Mouse (Mus musculus) ovary, postnatal 14 days (tissue): ENCODE measurements around the gene Hmgcs1.
"Not testable (repeated sequence)": the region's sequence is repeated elsewhere in the genome, so short reads cannot be mapped to it uniquely, and the experiment has no call there.

ENCODE experiments used
- DNase-seq: peaks from one replicate; pipeline ENCODE4 v3.0.0; 2022; ENCODE audit warnings: low spot score

Gene Hmgcs1

DNA sequence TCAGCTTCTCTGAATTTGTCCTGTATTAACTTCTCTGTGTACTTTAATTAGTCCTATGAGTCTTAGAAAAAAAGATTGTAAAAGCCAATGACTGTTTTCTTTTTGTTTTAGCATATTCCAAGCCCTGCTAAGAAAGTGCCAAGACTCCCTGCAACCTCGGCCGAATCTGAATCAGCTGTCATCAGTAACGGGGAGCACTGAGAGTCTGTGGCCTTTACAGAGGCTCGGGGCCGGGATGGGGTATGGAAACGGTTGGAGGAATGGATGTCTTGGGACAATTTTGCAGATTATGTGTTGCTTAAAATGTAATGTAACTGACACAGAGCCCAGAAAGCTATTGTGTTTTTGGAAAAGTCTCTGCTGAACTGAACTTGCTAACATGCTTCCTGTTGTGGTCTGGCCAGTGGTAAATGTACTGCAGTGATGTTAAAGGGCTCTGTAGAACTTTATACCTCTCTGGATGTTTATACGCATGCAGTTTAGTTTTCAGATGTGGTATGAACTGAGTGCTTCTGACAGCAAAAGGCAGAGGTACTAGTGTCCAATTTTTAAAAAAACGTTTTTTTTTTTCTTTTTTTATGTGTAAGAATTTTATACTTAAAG lies 16.2 kb downstream of the Hmgcs1 start:
- not testable (repeated sequence) for DNase-seq

DNA sequence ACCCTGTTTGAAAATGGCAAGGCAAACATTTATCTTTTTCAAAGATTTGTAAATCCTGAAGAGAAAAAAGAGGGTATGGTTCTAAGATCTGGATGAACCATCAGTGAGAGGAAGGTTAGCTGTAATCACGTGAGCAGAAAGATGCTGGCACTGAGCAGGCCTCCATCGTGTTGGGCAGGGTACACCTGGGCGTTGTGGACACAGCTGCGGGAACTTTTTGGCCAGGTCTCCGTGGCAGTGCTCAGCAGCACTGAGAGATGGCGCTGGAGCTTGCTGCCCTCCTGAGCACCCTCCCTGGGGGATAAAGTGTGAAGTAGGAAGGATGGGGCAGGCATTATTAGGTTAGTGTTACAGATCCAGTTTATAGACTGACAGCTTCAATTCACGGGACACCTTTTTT lies 16.8 kb downstream of the Hmgcs1 start:
- DNase-seq: no peak

DNA sequence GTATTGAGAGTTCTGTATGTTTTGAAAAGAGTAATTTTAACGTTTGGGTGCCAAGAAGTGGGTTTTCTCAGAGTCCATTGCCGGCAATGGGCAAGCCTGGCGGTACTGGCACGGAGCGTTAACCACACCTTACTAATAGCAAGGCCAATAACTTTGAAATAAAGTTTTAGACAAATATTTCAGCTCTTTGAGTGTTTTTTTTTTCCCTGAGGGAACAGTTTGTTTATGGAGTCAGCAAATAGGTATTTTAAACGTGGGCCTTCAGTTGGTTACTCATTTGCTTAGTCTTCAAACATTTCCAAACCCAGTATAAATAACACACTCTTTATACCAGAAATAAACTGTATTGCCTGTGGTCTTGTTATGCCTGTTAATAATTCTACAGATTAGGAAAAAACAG lies 17.7 kb downstream of the Hmgcs1 start:
- DNase-seq: no peak

DNA sequence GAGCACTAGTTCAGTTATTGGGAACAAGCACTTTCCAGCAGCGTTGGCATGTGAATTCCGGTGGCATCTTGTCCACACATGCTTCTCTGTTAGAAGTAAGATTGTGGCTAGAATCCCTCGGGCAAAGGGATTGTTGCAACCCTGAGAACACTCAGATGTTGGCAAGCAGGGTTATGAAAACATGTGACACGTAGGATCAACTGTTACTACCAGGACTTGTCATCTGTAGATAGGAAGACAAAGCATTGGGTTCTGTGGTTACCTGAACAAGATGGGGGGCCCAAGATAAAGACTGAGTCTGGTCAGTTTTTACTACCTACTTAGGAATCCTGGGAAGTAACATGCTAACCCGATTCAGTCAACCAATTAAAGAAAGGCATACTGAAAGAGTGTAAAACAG lies 18.8 kb downstream of the Hmgcs1 start:
- no peak for DNase-seq

DNA sequence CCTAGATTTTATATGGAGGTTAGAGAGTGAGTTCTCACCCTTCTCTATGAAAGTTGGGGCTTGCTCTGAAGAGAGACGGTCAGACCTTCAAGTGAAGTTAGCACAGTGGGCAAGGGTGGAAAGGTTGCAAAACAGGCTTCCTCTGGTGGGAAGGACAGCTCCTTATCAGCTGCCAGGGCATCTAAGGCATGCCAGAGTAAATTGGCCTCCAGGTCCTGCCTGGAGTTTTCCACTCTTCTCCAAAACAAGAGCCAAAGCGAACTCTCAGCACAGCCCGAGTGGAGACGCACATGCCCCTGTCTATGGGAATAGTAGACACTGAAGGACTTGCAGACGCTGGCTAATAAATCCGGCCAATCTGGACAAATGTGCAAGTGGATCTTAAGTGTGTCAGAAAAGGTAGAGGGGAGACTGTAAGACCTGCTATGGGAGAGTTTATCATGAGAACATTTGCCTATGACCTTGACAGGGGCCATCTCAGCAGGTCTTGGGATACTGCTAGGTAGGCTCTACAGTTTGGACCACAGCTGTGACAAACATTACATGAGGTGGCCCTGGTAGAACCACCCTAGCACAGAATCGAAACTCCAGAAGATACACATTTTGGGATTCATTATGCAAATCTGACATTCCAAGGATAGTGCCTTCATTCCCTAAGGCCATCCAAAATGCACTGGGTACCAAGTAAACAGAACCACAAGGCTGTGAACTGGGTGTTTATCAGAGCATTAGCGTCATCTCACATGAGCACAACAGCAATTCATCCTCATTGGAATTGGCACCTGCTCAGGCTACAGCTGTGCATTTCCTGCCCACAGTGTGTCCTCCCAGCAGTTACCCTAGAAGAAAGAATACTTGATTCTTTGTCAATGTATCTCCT lies 19.4 kb downstream of the Hmgcs1 start:
- DNase-seq: no peak

DNA sequence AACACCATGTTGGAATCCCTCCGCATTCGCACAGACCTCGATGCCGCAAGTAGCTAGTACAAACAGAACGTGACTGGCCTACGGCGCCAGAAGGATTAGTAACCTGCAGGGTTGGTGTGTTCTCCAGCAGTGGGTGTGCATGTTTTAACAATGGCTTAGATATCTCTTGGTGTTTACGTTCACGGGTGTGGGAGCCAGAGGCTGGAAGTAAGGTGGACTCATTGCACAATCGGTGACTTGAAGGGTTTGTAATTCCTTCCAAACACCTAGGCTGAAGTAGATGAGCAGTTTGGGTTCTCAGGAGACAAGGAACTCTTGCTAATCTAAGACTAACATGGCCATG lies 20.1 kb downstream of the Hmgcs1 start:
- DNase-seq: no peak

DNA sequence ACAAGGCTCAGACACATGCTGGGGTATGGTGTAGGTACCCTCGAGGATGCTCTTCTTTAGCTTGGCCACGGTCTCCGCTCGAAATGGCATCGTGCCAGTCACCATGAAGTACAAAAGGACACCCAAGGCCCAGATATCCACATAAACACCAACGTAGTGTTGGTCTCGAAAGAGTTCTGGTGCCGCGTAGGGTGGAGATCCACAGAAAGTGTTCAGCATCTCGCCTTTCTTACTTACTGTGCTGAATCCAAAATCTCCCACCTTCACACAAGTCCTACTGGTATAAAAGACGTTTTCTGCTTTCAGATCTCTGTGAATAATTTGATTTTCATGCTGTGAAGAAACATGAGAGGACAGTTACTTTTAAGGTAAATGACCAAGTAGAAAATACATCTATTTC lies 22.3 kb downstream of the Hmgcs1 start:
- no peak for DNase-seq

DNA sequence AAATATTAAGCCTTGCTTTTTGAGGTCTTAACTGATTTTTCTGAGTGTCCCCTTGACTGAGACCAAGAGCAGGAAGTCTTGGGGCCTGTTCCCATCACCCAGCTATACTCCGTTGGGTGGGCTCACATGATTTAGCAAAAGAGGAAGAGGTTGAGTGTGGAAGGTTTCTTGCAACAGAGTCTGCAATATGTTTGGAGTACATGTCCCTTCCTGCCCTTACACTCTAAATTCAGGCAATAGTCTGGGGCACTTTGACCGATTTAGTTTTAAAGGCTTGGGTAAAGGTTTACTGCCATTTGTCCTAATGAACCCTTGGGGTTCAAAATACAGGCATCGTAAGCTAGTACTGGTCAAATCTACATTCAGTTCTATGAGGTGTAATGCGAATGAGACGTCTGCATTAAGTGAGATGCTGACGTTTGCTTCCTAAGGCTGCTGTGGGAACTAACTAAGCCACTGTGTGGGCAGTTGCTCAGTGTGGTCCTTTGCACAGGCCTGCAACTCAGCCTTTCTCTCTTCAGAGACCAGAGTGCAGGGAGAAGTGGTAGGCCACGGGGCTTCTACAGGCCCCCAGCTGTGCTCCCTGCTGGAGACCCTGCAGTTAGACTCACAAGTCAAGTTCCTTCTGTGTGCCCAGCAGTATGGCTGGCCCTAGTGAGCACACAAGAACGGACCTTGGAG lies 23.1 kb downstream of the Hmgcs1 start:
- DNase-seq: no peak

DNA sequence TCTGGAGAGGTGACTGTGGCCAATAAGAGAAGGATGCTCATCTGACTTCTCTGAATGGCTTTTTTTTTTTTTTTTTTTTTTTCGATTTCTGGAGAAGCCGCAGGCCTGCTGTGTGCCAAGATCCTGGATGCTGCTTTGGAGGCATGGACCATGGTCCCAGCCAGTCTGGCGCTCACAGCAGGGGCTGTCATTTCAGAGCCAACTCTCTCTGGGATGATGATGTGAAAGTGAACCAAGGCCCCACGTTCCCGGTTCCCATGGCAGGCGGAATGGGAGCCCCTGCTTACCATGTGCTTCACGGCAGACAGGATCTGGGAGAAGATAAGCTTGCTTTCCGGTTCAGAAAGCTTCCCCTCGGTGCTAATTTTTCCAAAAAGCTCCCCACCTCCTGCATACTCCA lies 23.6 kb downstream of the Hmgcs1 start:
- DNase-seq: no peak

DNA sequence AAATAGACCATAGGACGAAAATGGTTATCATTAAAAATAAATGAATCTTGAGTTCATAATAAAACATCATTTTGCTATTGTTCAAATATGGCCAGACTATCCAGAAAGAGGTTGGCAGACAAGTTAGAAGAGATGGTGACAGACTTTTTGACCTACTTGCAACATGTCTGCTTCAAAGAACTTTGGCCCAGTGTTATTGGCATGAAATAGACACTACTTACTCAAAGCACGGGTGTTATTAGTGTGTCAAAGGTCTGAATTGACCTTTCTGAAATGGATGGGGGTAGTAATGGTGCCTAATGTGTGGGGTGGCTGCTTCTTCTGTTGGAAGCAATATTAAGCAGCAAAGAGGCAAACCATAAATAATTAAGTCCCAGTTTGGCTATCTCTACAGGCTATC lies 25.9 kb downstream of the Hmgcs1 start:
- no peak for DNase-seq

DNA sequence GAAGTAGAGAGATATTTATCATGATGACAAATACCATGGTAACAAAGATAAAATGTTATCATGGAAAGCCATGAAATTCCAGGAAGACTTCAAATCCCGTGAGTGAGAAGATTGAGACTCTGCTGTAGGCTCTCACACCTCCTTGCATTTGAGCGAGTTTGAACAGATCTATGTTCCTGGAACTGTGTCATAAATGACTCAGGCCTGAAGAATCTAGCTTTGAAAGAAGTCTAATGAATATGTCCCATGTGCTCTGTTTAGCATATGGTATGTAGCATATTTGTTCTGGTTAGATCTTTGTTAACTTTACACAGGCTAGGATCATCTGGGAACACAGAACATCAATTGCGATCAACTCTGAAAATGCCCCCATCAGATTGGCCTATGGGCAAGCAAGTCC lies 32.3 kb downstream of the Hmgcs1 start:
- no peak for DNase-seq

DNA sequence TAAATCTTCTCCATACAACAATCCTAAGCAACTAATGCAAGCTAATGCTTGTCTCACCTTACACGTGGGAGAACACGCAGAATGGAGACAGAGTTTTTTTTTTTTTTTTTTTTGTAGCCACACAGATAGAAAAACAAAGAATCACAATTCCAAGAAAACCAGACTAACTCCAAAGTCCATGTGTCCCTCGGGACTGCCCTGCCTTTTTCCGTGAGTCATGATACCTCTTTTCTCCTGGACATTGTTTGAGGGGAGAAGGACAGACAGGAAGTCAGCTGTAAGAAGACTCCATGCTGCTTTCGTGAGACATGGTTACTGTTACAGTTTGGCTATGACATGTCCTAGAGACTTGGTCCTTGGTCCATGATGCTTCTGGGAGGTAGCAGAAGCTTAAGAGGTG lies 33.2 kb downstream of the Hmgcs1 start:
- no peak for DNase-seq

DNA sequence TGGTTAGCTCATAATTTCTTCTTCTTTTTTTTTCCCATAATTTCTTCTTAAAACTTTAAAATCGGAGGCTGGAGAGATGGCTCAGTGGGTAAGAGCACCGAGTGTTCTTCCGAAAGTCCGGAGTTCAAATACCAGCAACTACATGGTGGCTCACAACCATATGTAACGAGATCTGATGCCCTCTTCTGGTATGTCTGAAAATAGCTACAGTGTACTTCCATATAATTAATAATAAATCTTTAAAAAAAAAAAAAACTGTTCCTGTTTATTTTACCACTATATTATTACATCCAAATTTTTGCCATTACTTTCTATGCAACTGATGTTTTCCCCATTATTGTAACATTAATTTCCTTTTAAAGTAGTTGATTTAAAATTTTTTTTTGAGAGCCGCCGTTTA lies 34.4 kb downstream of the Hmgcs1 start:
- DNase-seq: no peak

DNA sequence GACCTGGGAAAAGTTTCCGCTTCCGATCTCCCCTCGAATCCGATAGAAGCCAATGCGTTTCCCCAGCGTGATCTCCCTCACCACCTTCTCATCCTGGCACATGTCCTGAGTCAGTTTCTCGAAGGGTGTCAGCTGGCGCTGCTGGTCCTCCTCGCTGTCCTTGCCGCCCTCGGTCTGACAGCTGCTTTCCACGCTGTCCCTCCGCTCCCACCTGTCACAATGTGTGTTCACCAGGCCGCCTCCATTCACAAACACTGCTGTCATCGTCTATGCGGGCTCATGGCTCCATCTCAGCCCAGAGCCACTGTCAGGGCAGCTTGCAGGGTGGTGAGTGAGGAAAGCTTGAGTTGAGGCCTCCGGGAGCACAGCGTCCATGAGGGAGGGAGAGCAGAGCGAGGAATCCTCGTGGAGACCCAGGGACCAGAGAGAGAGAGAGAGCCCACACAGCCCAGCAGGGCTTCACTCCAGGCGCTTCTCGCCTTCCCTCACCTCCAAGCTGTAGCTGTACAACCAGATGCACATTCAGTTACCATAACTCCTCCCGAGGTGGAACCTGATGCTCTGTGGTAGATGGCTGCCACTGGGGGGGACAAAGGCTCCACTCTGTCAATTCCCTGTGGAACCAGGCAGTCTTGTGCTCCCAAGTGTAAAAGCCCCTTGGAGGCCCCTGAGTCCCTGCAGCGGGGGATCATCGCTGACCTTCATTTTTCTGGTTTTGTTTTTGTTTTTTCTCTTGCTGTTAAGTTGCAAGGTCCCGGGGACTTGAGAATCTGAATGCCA lies 37.6 kb downstream of the Hmgcs1 start:
- DNase-seq: no peak

DNA sequence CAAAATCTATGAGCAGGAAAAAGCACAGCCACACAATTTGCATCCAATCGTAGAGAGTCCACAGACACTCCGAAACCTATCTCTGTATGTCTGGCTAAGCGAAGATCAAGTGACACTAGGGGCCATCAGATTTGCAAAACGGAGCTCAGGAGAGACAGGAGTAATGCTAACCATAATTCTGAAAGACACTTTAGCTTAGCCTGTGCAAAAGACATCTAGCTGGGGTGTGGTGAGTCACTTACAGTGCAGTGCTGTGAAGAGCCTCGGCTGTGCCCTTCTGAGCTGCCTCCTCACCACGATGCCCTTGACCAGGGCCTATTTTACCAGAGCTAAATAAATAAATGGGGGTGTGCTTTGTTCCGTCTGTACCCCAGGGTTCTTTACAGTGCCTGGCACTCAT lies 39.2 kb downstream of the Hmgcs1 start:
- DNase-seq: no peak

DNA sequence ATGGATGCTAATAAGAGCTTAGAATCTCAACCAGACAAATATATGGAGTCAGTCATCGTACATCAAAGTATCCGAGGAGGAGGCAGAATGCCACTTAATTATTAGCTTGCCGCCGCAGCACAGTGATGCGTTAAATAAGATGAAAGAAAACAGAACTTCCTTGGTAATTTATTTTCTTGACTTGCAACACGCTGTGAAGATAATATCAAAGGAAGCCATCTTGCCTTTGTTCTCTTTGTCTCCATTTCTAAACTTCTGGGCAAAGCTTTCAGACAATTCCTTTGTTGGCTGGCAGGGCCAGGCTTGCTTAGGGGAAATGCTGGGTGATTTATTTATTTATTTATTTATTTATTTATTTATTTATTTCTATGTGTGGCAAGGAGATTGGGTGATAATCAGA lies 41.3 kb downstream of the Hmgcs1 start:
- DNase-seq: no peak

DNA sequence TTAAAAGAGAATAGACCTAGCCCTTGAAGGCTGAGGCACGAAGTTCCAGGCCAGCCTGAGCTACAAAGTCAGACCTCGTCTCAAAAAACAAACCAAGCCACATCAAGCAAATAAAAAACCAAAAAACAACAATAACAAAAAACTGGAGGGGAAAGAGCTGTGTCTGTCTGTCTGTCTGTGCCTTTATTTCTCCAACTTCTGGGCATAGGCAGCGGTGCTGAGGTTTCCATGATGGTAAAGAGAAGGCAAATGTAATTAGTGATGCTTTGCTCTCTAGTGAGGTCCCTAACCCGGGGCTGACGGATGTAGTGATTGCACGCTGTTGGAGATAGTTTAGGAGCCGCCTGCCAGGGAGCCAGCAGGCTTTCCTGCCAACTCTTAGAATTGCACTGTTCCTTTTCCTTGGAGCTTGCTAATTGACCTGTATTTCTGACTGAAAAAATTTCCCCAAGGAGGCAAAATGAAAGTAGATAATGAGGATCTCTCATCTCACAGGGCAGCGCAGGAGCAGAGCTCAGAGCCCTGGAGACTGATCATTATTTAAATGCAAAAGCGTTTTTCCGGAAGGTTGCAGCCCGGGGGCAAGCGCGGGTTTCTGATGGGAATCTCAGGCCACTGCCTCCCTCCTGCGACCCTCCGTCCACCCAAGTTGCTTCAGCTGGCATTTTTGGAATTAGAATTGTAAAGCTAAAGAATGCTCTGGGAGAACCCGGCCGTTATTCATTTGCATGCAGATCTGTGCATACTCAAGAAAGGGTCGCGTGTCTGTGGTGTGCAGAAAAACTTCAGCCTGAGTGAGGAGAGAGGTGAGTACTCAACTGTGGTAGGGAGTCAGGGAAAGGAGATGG lies 51.4 kb downstream of the Hmgcs1 start:
- no peak for DNase-seq

DNA sequence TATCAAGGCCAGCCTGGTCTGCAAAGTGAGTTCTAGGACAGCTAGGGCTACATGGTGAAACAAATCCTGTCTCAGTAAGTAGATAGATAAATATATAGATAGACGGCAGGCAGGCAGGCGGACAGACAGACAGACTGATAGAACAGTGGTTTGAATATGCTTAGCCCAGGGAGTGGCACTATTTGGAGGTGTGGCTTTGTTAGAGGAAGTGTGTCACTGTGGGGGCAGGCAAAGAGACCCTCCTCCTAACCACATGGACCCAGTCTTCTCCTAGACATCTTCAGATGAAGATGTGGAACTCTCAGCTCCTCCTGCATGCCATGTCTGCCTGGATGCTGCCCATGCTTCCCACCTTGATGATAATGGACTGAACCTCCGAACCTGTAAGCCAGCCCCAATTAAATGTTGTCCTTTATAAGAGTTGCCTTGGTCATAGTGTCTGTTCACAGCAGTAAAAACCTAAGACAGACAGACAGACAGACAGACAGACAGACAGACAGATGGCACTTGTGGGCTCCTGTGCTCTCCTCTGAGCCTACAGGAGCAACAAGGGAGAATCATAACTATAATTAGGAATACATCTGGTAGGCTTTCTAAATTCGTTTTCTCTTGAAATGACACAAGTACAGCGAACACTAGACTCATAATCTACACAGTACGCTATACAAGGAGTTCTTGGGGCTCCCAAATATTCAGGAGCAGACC lies 52.7 kb downstream of the Hmgcs1 start:
- DNase-seq: no peak

DNA sequence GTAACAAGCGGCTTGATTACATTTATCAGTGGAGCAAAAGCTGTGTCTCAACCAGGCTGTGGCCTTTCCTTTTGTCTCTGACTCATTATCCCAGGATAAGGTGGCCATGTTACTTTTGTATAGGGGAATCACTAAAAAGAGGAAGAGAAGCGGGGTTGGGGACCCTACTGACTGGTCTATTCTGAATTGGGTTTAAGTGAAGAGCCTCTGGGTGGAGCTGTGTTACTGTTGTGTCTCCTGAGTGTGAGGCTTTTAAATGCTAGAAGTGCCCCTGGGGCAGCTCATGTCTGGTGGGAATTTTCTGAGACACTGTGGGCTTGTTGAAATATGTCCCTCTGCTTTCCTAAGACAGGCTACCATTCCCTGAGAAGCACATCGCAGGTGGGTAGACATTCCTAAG lies 53.3 kb downstream of the Hmgcs1 start:
- DNase-seq: no peak

DNA sequence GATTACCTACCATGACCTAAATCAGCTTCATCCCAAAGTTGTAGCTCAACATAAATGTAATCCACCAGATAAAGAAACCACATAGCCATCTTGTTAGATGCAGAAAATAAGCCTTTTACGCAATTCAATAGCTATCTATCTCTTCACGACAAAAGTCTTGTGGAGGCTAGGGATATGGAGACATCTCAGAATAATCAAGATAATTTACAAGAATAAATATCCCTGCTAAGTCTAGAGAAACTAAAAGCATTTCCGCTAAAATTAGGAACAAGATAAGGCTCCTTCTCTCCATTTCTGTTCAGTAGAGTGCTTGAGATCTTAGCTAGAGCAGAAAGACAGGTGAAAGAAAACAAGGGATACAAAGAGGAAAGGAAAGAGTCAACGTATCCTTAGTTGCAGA lies 56.8 kb downstream of the Hmgcs1 start:
- DNase-seq: no peak
